Mouse (Mus musculus): ENCODE measurements around the gene St6gal1. TPM values are rescaled to one million over a fixed set of nuclear protein-coding genes. Genes with fewer than 3 reads are reported as not detected.

The St6gal1 gene
- polyA plus RNA-seq, 1 experiment from 2014 or later = 32.5 TPM

- Histone ChIP-seq H3K4me2 (replicated peaks; ENCODE audit: low read depth, low read length) (no peak overlapping the region), H3K9ac (ENCODE audit: low read depth, low read length) (no peak overlapping the region), H3K27me3 (ENCODE audit: control insufficient read depth, insufficient read depth, low read length) (no peaks in the 10 kb centered on the region), H3K36me3 (ENCODE audit: control insufficient read depth, insufficient read depth, low read length) (no peaks in the 10 kb centered on the region), H3K4me1 (ENCODE audit: control insufficient read depth, insufficient read depth, low read length) (peaks cover 16% of the 10 kb centered on the region), H3K4me3 (ENCODE audit: low read length) (no peak overlapping the region), H3K27ac (ENCODE audit: low read depth, low read length) (no peak overlapping the region), H3K9me3 (ENCODE audit: control insufficient read depth, low read length) (no peaks in the 10 kb centered on the region)
- ATAC-seq (ENCODE audit: low FRiP score, low TSS enrichment) = 0 out of 2 replicates have a peak, but pooled peaks have one; percentile 38
- WGBS = 68% methylated on average over 10 of the region's 10 CpGs
Observed at GRCm38 (mm10) chr16:23305830-23306623, 81.5 kb downstream of the St6gal1 start.

DNA sequence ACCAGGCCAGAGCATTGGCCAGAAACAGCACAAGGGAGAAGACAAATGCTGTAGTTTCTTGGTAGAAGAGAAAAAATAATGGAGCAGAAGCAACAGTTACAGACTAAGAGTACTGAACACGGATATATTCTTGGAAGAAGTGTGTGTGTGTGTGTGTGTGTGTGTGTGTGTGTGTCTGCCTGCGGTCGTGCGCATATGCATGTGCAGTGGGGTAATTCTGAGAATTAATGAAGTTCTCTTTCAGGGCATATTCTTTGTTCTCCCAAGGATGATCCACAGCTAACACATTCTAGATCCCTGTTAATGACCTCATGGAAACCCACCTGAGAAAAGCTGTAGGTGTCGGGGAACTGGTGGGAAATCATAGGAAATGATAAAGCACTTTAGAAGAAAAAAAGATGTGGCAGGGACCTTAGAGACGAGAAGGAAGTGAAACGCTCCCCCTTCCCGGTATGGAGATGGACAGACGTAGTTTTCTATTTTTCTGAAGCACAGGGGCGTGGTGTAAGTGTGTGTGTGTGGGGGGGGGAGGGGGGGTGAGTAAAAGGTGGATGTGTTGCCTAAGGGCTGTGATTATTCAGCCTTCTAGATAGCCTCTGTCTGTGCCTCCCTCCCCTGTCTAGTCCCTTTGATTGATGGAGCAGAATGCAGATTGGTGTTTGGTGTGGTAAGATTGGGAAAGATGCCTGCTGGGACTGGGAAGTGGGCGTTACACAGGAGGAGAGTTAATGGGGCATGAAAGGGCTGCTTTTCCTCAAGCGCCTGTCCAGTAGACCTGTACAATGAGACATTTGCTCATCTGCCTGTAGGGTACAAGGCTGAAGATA is 82.8 kb downstream of the St6gal1 start:
- no peak overlapping the region for H3K27ac ChIP-seq (ENCODE audit: low read depth, low read length)
- H3K9ac ChIP-seq (ENCODE audit: low read depth, low read length) = no peak overlapping the region
- H3K4me1 ChIP-seq (ENCODE audit: control insufficient read depth, insufficient read depth, low read length) = peaks cover 16% of the 10 kb centered on the region
- no peaks in the 10 kb centered on the region for H3K9me3 ChIP-seq (ENCODE audit: control insufficient read depth, low read length)
- no peaks in the 10 kb centered on the region for H3K27me3 ChIP-seq (ENCODE audit: control insufficient read depth, insufficient read depth, low read length)
- no peak overlapping the region for H3K4me3 ChIP-seq (ENCODE audit: low read length)
- no peak overlapping the region for H3K4me2 ChIP-seq (replicated peaks; ENCODE audit: low read depth, low read length)
- peak; percentile 91 for ATAC-seq (ENCODE audit: low FRiP score, low TSS enrichment)
- 43% methylated on average over 12 of the region's 12 CpGs for WGBS
- H3K36me3 ChIP-seq (ENCODE audit: control insufficient read depth, insufficient read depth, low read length) = no peaks in the 10 kb centered on the region

GRCm38 (mm10) chr16:23308012-23308554 is 83.5 kb downstream of the St6gal1 start:
- Histone ChIP-seq H3K4me1 (ENCODE audit: control insufficient read depth, insufficient read depth, low read length) (peaks cover 16% of the 10 kb centered on the region), H3K36me3 (ENCODE audit: control insufficient read depth, insufficient read depth, low read length) (no peaks in the 10 kb centered on the region), H3K27ac (ENCODE audit: low read depth, low read length) (no peak overlapping the region), H3K27me3 (ENCODE audit: control insufficient read depth, insufficient read depth, low read length) (no peaks in the 10 kb centered on the region), H3K9ac (ENCODE audit: low read depth, low read length) (no peak overlapping the region), H3K9me3 (ENCODE audit: control insufficient read depth, low read length) (no peaks in the 10 kb centered on the region), H3K4me2 (replicated peaks; ENCODE audit: low read depth, low read length) (no peak overlapping the region), H3K4me3 (ENCODE audit: low read length) (no peak overlapping the region)
- WGBS = 61% methylated on average over 4 of the region's 4 CpGs
- ATAC-seq (ENCODE audit: low FRiP score, low TSS enrichment) = no peak

- Histone ChIP-seq H3K4me1 (ENCODE audit: control insufficient read depth, insufficient read depth, low read length) (peaks cover 16% of the 10 kb centered on the region), H3K4me3 (ENCODE audit: low read length) (no peak overlapping the region), H3K27ac (ENCODE audit: low read depth, low read length) (no peak overlapping the region), H3K27me3 (ENCODE audit: control insufficient read depth, insufficient read depth, low read length) (no peaks in the 10 kb centered on the region), H3K9me3 (ENCODE audit: control insufficient read depth, low read length) (no peaks in the 10 kb centered on the region), H3K9ac (ENCODE audit: low read depth, low read length) (no peak overlapping the region), H3K4me2 (replicated peaks; ENCODE audit: low read depth, low read length) (no peak overlapping the region), H3K36me3 (ENCODE audit: control insufficient read depth, insufficient read depth, low read length) (no peaks in the 10 kb centered on the region)
- 81% methylated on average over 4 of the region's 4 CpGs for WGBS
- no peak for ATAC-seq (ENCODE audit: low FRiP score, low TSS enrichment)
Observed at GRCm38 (mm10) chr16:23309080-23309479, 84.5 kb downstream of the St6gal1 start.

DNA sequence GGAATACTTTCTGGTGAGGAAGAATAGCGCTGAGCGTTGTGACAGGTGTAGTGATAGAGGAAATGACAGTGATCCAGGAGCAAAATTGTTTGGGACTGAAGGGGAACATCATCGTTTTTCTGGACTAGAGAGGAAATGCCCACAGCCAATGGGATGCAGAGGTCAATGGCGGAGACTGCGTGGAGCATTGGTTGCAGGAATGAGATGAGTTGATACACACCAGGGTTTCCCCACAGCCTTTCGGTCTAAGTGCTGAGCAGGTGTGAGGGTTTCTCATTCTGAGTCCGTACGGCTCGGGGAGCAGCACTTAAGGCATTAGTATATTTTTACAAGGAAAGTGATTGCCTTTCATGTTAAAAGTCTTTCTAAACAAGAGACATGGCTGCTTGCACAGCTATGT is 88.1 kb downstream of the St6gal1 start:
- H3K27ac ChIP-seq (ENCODE audit: low read depth, low read length) = no peak overlapping the region
- peaks cover 10% of the 10 kb centered on the region; the same call in 1 of the 2 replicates for H3K4me1 ChIP-seq (ENCODE audit: control insufficient read depth, insufficient read depth, low read length)
- no peaks in the 10 kb centered on the region for H3K36me3 ChIP-seq (ENCODE audit: control insufficient read depth, insufficient read depth, low read length)
- H3K9ac ChIP-seq (ENCODE audit: low read depth, low read length) = no peak overlapping the region
- WGBS = 95% methylated on average over 9 of the region's 9 CpGs
- H3K27me3 ChIP-seq (ENCODE audit: control insufficient read depth, insufficient read depth, low read length) = no peaks in the 10 kb centered on the region
- no peaks in the 10 kb centered on the region for H3K9me3 ChIP-seq (ENCODE audit: control insufficient read depth, low read length)
- no peak overlapping the region for H3K4me2 ChIP-seq (replicated peaks; ENCODE audit: low read depth, low read length)
- ATAC-seq (ENCODE audit: low FRiP score, low TSS enrichment) = no peak
- no peak overlapping the region for H3K4me3 ChIP-seq (ENCODE audit: low read length)

DNA sequence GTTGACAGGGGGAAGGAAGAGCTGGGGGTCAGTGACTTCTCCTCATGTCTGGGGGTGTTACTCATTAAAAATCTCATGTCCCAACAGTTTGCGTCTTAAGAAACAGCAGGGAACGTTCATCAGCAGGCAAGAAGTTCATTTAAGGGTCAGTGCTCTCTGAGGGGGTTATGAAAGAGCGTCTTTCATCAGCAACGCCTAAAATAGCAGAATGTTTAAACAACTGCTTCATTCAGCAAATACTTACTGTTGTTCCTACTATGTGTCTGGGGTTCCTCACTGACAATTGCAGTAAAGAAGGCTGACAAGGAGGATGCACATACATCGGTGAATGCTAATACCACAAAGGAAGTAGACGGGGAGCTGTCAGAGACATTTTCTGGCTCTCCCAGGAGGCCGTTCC is 90.2 kb downstream of the St6gal1 start:
- Histone ChIP-seq H3K4me3 (ENCODE audit: low read length) (no peak overlapping the region), H3K4me2 (replicated peaks; ENCODE audit: low read depth, low read length) (no peak overlapping the region), H3K9ac (ENCODE audit: low read depth, low read length) (no peak overlapping the region), H3K27ac (ENCODE audit: low read depth, low read length) (no peak overlapping the region), H3K27me3 (ENCODE audit: control insufficient read depth, insufficient read depth, low read length) (no peaks in the 10 kb centered on the region), H3K9me3 (ENCODE audit: control insufficient read depth, low read length) (no peaks in the 10 kb centered on the region), H3K4me1 (ENCODE audit: control insufficient read depth, insufficient read depth, low read length) (peaks cover 5% of the 10 kb centered on the region; the same call in 1 of the 2 replicates), H3K36me3 (ENCODE audit: control insufficient read depth, insufficient read depth, low read length) (no peaks in the 10 kb centered on the region)
- ATAC-seq (ENCODE audit: low FRiP score, low TSS enrichment) = no peak
- WGBS = 37% methylated on average over 7 of the region's 7 CpGs

DNA sequence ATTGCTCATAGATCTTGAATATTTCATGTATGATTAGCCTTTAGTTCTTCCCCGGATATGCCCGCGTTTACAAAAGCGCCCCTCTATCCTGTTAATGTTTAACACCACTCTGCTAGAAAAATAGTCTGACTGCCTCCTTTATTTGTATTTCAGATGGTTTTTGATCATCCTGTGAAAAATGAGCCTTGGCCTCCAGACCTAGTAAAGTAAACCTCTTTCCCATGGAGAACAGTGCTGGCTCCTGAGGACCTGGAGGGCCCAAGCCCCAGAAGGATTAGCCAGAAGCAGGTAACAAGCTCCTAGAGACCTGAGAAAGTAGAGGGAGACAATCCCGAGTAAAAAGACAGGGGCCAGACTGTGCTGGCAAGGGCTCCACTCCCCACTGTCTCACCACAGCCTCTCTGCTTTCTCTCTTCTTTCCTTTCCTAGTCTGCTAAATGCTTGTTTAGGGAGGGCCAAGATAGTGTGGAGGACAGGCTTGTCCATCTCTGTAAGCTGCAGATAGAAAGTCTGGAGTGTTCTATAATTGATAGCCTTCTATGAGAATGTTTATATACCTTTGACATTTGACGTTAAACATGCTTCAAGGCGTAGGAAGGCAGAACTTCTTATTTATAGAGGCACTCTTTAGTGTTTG is 93.0 kb downstream of the St6gal1 start:
- Histone ChIP-seq H3K27ac (ENCODE audit: low read depth, low read length) (peak overlapping the region; percentile 48; the same call in 1 of the 2 replicates), H3K9me3 (ENCODE audit: control insufficient read depth, low read length) (no peaks in the 10 kb centered on the region), H3K4me2 (replicated peaks; ENCODE audit: low read depth, low read length) (no peak overlapping the region), H3K9ac (ENCODE audit: low read depth, low read length) (no peak overlapping the region), H3K36me3 (ENCODE audit: control insufficient read depth, insufficient read depth, low read length) (peaks cover 11% of the 10 kb centered on the region; the same call in 1 of the 2 replicates), H3K4me3 (ENCODE audit: low read length) (no peak overlapping the region), H3K27me3 (ENCODE audit: control insufficient read depth, insufficient read depth, low read length) (no peaks in the 10 kb centered on the region), H3K4me1 (ENCODE audit: control insufficient read depth, insufficient read depth, low read length) (peaks cover 5% of the 10 kb centered on the region; the same call in 1 of the 2 replicates)
- WGBS = 55% methylated on average over 7 of the region's 7 CpGs
- ATAC-seq (ENCODE audit: low FRiP score, low TSS enrichment) = no peak

DNA sequence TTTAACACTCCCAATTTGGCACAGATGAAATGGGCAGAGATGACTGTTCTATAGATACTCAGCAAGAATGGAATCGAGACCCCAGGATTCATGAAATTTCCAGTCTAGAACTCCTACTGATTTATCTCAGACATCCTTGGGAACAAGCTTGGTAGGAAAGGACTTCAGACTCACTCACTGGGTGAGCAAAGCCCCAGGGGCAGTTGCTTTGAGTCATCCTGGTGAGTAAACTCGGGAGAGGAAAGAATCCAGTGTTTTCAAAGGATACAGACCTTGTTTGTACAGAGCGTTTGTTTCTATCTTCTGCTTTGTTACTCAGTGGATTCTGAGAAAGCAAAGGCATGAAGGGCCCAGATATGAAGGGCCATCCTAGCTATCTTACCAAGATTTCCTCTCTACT is 95.5 kb downstream of the St6gal1 start:
- Histone ChIP-seq H3K4me3 (ENCODE audit: low read length) (no peak overlapping the region), H3K9ac (ENCODE audit: low read depth, low read length) (no peak overlapping the region), H3K36me3 (ENCODE audit: control insufficient read depth, insufficient read depth, low read length) (peaks cover 11% of the 10 kb centered on the region; the same call in 1 of the 2 replicates), H3K4me1 (ENCODE audit: control insufficient read depth, insufficient read depth, low read length) (no peaks in the 10 kb centered on the region), H3K9me3 (ENCODE audit: control insufficient read depth, low read length) (no peaks in the 10 kb centered on the region), H3K4me2 (replicated peaks; ENCODE audit: low read depth, low read length) (no peak overlapping the region), H3K27ac (ENCODE audit: low read depth, low read length) (no peak overlapping the region), H3K27me3 (ENCODE audit: control insufficient read depth, insufficient read depth, low read length) (no peaks in the 10 kb centered on the region)
- 82% methylated on average over 3 of the region's 3 CpGs for WGBS
- no peak for ATAC-seq (ENCODE audit: low FRiP score, low TSS enrichment)
